Mouse (Mus musculus) kidney, adult 18-20 months (tissue): ENCODE results near the gene Ccdc92b.
A peak's percentile ranks its signal among the peaks of the same experiment; 100 is the strongest.

ENCODE experiments used
- DNase-seq: peaks from one replicate; pipeline ENCODE4 v3.0.0; 2021

Gene Ccdc92b

GRCm38 (mm10) chr11:74613428-74613827 lies 6.0 kb upstream of the Ccdc92b start:
- no peak for DNase-seq

GRCm38 (mm10) chr11:74615571-74615970 lies 3.8 kb upstream of the Ccdc92b start:
- DNase-seq, result no peak

- DNase-seq, result no peak
Observed at GRCm38 (mm10) chr11:74619956-74620300, 523 bp downstream of the Ccdc92b start.

GRCm38 (mm10) chr11:74621974-74622669 lies 2.7 kb downstream of the Ccdc92b start:
- DNase-seq, result no peak

GRCm38 (mm10) chr11:74623693-74624092 lies 4.3 kb downstream of the Ccdc92b start:
- peak; percentile 74 for DNase-seq

GRCm38 (mm10) chr11:74625333-74625732 lies 5.9 kb downstream of the Ccdc92b start:
- no peak for DNase-seq

GRCm38 (mm10) chr11:74627481-74627880 lies 8.1 kb downstream of the Ccdc92b start:
- DNase-seq, result no peak

- no peak for DNase-seq
Observed at GRCm38 (mm10) chr11:74631880-74632789, 12.7 kb downstream of the Ccdc92b start.

- DNase-seq, result peak; percentile 63
Observed at GRCm38 (mm10) chr11:74634490-74635275, 15.3 kb downstream of the Ccdc92b start.

GRCm38 (mm10) chr11:74637486-74637885 lies 18.1 kb downstream of the Ccdc92b start:
- no peak for DNase-seq

GRCm38 (mm10) chr11:74637971-74638790 lies 18.8 kb downstream of the Ccdc92b start:
- peak; percentile 90 for DNase-seq

GRCm38 (mm10) chr11:74638791-74639411 lies 19.5 kb downstream of the Ccdc92b start:
- peak; percentile 27 for DNase-seq

GRCm38 (mm10) chr11:74639628-74640027 lies 20.2 kb downstream of the Ccdc92b start:
- no peak for DNase-seq

- DNase-seq, result no peak
Observed at GRCm38 (mm10) chr11:74647966-74648365, 28.6 kb downstream of the Ccdc92b start.

GRCm38 (mm10) chr11:74648676-74649075 lies 29.3 kb downstream of the Ccdc92b start:
- DNase-seq, result no peak

- DNase-seq, result peak; percentile 99
Observed at GRCm38 (mm10) chr11:74649095-74649646, 29.8 kb downstream of the Ccdc92b start, which contains the start of gene Cluh. TSS of gene Cluh (plus strand) at chr11:74649495.

GRCm38 (mm10) chr11:74649647-74650551 lies 30.5 kb downstream of the Ccdc92b start:
- peak; percentile 75 for DNase-seq

- DNase-seq, result no peak
Observed at GRCm38 (mm10) chr11:74650576-74651100, 31.2 kb downstream of the Ccdc92b start.

- DNase-seq, result peak; percentile 67
Observed at GRCm38 (mm10) chr11:74652791-74653191, 33.4 kb downstream of the Ccdc92b start.

- DNase-seq, result peak; percentile 36
Observed at GRCm38 (mm10) chr11:74653385-74653784, 34.0 kb downstream of the Ccdc92b start.
